Mouse (Mus musculus): ENCODE measurements around the gene Zfp873.
A peak's percentile ranks its signal among the peaks of the same experiment; 100 is the strongest.
"Not testable (repeated sequence)": the region's sequence is repeated elsewhere in the genome, so short reads cannot be mapped to it uniquely, and the experiment has no call there.

Gene Zfp873

DNA sequence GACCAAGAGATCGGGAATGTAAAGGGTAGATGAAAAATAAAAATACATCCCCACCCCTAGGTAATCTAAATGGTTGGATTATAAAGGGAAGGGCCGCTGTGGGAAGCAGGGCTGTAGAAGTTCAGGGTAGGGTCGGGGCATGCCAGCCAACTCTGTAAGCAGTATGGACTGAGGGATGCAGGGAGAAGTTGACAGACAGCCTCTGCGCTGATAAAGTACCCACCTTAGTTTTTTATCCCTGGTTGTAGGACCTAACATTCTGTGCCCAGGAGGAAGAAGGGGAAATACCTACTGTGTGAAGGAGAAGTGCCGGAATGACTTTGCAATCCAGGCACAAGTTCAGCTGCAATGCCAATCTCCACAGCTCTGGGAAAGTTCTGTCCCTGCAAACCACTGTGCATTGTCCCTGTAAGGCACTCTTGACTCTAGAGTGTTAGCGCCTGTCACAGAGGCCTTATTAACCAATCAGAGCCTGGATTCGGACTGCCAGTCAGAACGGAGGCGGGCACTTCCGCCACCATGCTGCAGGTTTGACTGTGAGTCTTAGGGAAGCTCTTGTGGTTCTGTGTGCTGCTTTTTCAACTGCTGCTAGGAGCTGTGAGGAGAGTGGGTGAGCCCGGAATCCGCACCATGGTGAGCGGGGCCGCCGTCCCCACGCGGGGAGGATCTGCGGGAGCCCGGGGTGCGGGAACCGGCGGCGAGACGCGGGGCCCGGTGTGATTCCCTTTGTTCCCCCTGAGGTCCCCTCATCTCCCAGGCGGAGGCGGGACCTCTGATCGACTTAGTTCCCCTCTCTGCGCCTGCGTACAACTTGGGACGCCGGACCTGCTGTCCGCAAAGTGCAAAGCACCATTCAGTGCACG, at the start of gene Zfp873:
Gene Zfp873 (plus strand): TSS at position 527 of the 863 bp plus-strand sequence.
- peak; percentile 89 for DNase-seq (ENCODE audit: low spot score)

DNA sequence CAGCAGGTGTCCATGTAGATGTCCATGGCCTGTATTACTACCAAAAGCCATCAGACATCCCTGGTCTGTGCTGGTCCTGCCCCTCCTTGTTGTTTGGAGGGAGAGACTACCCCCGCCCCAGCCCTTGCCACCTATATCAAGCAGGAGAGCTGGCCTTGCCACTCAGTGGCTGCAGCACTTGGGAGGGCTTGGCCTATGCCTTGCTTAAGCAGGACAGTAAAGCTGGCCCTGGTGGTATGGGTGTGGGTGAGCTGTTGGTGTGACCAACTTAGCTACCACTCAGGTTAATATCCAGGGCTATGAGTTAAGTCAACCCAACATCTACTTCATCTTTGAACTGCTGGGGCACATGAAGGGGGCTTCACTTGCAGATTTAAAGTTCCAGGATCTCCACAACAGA, 44.7 kb upstream of the Zfp873 start:
- DNase-seq (ENCODE audit: low spot score): not testable (repeated sequence)

DNA sequence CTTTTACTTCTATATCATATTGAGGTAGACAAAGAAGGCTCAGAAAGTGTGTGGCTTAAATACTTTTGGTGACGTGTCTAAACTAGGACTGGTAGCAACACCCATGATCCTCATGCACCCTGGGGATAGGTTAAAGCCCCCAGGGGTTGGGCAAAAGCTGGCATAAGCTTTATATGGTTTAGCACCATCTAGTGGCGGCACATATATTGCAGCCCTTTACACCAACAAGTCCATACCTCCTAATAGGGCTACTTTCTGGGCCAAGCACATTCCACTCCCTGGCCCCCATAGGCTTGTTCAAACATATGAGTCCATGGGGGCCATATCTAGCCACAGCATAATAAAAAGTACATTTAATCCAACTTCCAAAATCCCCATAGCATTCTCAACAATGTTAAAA, 43.1 kb upstream of the Zfp873 start:
- DNase-seq (ENCODE audit: low spot score): not testable (repeated sequence)

DNA sequence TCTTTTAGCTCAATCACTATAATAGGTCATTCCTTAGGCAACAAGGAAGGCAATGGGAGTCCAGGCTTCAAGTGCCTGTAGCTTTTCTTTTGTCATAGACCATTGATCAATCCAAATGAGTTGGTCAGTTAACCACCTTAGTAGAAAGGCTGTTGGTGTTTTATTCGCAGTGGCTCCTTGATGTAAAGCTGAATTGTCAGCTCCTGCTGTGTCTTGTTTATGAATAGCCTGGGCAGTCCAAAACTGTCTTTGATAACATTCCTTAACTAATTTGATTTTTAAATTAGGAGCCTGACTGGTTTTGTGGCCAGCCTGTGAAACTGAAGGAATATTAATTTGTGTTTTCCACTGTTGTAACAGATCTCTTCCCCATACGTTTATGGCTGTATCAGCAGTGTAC, 5.7 kb upstream of the Zfp873 start:
- DNase-seq (ENCODE audit: low spot score): no peak

DNA sequence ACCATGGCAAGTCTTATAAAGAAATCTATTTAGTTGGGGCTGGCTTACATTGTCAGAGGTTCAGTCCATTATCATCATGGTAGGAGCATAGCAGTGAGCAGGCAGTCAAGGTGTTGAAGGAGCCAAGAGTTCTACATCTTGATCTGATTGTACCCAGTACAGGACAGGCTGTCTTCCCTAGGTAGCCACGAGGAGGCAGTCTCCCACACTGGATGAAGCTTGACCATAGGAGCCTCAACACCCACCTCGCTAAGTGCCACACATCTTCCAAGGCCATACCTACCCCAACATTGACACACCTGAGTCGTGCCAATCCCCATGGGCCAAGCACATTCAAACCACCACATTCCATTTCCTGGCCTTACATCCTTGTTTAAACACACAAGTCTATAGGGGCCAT, 1.3 kb upstream of the Zfp873 start:
- no peak for DNase-seq (ENCODE audit: low spot score)

DNA sequence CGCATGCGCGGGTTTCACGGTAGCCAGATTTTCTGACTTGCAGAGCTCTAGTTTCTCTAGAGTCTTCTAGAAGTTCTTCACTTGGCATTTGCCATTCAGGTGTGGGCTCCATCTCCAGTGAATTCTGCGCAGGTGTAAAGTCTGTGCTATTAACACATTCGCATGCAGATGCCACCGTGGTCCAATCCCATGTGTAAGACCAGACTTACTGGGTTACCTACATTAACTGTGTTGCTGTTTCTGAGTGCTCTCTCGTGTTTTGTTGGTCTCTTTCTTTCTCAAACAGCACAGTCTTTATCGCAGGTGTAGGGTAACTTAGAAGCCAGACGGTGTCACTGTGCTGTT, 509 bp downstream of the Zfp873 start:
- DNase-seq (ENCODE audit: low spot score): not testable (repeated sequence)

DNA sequence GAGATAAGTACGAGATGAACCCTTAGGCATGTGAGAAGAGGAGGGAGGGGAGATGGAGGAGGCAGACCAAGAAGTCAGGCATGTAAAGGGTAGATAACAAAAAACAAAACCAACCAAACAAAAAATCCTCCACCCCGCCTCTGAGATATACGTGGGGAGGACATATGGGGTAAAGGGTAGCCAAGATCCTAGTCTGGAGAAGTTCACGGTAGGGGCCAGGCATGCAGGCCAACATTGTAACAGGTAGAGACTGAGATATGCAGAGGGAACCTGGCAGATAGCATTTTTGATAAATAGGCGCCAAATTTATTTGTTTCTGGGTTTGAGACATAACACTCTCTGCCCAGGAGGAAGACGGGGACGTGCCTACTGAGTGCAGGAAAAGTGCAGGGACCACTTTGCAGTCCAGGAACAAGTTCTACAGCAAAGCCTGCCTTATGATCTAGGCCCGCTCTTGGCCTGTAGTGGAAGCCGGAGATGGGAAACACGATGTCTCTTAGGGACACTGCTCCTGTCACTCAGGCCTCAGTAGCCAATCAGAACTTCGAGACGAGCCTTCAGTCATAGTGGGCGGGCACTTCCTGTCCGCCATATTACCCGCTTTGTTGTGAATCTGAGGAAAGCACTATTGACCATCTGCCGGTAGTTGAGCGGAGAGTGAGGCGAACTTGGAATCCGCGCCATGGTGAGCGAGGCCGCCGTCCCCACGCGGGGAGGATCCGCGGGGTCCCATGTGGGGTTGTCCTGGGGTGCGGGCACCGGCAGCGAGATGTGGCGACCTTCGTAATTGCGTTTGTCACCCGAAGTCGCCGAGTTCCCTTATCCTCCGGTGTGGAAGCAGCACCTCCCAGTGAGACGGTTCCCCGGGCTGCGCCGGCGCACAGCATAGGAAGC, 35.1 kb downstream of the Zfp873 start, which contains the start of gene BC024063:
Gene BC024063 (plus strand): TSS at position 626 of the 894 bp plus-strand sequence.
- DNase-seq (ENCODE audit: low spot score): peak; percentile 25

DNA sequence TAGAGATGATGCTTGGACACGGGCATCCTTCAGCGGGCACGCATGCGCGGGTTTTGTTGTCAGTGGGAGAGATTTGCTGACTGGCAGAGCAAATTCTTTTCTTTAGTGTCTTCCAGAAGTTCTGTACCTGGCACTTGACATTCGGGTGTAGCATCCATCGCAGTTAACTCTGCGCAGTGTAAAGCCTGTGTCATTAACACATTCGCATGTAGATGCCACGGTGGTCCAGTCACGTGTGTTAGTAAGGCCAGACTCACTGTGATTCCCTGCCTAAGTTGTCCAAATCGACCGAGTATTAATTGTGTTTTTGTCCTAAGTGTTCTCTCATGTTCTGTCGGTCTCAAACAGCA, 35.7 kb downstream of the Zfp873 start:
- DNase-seq (ENCODE audit: low spot score): not testable (repeated sequence)
